Mouse (Mus musculus): ENCODE measurements around the gene Cadm1.

Gene Cadm1

DNA sequence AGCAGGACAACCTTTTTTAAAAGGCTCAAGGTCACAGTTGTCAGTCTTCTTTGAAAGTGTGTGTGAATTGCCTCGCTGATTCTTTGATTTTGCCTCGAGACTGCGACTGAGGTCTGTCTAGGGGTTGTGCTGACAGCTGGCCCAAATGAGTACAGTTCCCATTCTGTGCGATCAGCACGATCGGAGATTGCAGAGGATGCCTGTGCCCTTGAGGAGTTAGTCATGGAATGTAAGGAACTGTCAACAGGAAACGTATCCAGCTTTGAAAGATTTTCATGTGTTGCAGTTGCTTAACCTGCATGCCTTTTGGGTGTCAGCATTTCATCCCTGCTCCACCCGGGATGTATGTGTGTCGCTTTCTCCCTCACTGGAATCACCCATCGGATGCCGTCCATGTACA, 141.6 kb downstream of the Cadm1 start:
- DNase-seq (ENCODE audit: low spot score in 2 of 2), result no peak

- no peak for DNase-seq (ENCODE audit: low spot score in 2 of 2)
Observed at GRCm38 (mm10) chr9:47674766-47675713, 145.1 kb downstream of the Cadm1 start.

DNA sequence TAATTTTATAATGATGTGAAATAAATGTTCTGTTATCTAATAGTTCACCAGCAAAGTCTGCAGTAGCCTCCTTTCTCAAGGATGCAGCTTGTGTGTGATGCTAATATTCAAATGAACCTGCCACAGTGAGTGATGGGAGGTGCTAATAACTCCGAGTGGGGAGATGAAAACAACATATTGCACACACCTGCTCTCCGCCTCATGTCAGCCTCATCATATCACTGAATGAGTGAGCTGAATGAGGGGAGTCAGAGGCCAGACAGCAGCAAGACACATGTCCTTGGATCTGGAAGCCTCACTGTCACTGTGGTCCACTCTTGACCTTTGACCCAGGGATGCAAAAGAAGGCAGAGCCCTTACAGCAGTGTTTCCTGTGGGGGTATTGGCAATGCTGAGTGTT, 156.9 kb downstream of the Cadm1 start:
- no peak for DNase-seq (ENCODE audit: low spot score in 2 of 2)

- no peak for DNase-seq (ENCODE audit: low spot score in 2 of 2)
Observed at GRCm38 (mm10) chr9:47687604-47688003, 157.6 kb downstream of the Cadm1 start.

- DNase-seq (ENCODE audit: low spot score in 2 of 2), result no peak
Observed at GRCm38 (mm10) chr9:47688297-47688696, 158.3 kb downstream of the Cadm1 start.

DNA sequence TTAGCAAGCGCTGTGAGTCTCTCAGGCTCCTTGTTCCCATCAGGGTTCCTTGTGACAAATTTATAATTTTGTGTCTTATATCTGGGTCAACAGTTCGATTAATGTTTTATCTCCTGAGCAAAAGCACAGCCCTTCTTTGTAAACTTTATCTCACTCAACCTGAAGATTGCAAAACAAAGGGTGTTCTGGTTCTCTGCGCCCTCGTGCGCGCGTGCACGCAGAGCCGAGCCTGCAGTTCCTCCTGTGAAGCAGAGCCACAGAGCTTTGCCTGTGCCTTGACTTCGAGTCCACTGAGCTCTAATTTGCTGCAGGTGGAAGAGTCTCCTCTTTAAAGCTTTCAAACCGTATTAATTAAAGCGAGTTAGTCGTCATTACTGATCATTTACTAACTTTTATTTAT, 162.9 kb downstream of the Cadm1 start:
- DNase-seq (ENCODE audit: low spot score in 2 of 2), result no peak

GRCm38 (mm10) chr9:47699026-47699425, 169.1 kb downstream of the Cadm1 start:
- peak; percentile 36 to 61 for DNase-seq (ENCODE audit: low spot score in 2 of 2)

DNA sequence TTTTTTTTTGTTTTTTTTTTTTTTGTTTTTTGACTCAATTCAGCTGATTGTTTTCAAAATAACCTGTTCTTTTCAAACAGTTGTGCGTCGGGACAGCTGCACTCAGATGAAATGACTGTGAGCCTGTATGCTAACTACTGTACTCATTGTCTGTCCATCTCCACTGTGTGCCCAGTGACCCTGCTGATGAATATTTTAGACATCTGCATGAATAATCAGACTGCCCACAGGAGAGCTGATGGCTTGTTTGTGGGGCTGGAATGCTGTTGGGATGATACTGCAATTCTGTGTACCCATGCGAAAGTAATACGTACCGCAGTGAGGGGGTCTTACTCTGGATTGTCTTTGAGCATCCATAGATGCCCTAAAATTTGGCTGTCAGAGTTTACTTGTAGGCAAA, 170.0 kb downstream of the Cadm1 start:
- DNase-seq (ENCODE audit: low spot score in 2 of 2), result no peak

GRCm38 (mm10) chr9:47703026-47703876, 173.3 kb downstream of the Cadm1 start:
- DNase-seq (ENCODE audit: low spot score in 2 of 2), result no peak

DNA sequence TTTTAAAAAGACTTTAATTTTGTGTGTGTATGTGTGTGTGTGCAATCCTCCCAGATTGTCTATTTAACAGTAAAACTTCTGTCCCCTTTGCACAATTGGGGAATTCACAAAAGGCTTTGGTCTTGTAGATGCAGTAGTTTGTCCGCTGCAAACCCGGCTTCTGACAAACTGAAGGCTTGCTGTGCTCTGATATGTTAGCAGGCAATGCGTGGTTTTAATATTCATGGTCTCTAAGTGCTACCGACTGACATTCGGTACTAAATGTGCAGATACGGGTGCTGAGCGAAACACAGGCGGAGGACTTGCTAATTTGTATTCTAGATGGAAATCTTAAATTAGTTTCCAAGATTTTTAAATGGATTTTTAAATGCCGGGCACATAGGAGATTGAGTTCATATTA, 176.4 kb downstream of the Cadm1 start:
- no peak for DNase-seq (ENCODE audit: low spot score in 2 of 2)

DNA sequence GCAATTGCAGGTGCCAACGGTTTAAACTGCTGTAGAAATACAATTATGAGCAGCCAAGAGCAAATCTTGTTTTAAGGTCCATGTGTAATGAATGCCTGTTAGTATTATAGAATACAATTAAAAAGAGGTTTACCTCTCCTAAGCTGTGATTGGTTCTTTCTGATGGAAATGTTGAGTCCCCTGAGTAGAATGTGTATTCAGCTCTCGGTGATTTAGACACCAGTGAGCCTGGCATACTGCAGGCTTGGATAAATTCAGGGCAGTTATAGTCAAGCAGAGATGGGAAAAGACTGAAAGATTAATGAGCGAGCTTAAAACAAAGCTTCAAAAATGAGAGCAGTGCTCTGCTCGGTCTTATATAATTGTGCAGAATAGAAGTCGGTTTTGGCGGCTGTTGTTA, 177.4 kb downstream of the Cadm1 start:
- DNase-seq (ENCODE audit: low spot score in 2 of 2), result no peak

DNA sequence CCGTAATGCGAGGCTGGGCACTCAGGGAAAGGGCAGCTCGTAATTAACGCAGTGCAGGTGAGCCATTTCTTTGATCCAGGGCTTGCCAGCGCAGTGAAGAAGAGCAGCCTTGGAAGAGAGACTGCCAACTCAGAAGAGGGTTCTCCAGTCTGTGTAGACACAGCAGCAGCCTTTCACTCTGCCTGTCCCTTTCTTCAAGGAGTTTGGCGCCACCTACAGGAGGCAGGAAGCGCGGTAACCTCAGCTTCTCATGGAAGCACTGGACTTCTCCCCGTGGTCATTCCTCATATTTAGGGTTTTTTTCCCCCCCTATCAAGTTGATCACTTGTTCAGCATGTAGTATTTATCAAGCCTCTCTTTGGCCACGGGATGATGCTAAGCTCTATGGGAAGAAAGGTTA, 178.3 kb downstream of the Cadm1 start:
- peak; percentile 60 to 69 for DNase-seq (ENCODE audit: low spot score in 2 of 2)

DNA sequence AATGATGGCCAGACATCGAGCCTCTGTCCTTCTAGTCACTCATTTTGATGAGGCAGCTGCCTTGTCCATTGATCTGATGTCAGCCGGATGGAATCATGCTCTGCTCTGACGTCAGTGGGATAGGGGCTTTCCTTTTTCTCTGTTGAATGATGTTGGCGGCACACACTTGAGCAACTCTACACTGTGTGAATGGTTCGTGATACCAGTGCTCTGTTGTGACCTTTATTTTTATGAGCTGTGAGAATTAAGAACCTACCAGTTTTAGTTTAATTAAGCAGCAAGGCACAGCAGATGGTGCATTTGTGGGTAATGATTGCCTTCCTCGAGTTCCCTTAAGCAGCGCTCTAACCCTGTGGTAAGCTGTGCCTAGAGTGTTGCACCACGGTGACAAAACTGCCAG, 181.0 kb downstream of the Cadm1 start:
- DNase-seq (ENCODE audit: low spot score in 2 of 2), result no peak

DNA sequence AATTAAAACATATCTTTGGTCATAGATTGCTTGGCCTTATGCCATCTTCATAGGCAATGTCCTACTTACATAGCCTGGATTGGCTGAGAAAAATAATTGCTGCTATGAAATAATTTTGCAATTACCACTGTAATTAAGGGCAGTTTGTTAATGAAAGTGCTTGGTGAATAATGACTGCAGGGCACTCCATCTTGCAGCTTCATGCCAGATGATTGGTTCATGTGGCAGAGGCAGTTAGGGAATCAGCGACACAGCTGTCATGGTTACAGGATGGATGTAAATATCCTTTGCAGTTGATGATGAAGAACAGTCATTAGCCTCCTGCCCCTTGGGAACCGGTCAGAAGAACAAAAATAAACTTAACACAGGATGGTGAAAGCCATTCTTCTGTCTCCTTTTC, 184.6 kb downstream of the Cadm1 start:
- no peak for DNase-seq (ENCODE audit: low spot score in 2 of 2)

- no peak for DNase-seq (ENCODE audit: low spot score in 2 of 2)
Observed at GRCm38 (mm10) chr9:47715415-47715814, 185.4 kb downstream of the Cadm1 start.

DNA sequence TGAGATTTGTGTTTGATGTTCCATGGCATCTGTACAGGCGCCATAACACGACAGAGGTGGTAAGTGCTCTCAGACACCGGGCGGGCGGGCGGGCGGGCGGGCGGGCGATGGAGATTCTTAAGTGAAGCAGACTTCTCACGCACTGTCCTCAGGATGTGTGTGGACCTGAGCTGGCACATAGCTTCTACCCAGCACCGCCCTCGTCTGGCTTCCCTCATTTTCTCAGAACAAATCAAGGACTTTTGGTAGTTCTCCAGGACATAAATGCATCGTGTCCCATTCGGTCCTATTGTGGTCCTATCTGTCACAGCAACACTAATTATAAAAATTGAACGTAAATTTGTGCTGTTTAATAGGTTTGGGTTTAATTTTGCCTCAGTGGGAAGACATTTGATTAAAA, 186.9 kb downstream of the Cadm1 start:
- no peak for DNase-seq (ENCODE audit: low spot score in 2 of 2)

DNA sequence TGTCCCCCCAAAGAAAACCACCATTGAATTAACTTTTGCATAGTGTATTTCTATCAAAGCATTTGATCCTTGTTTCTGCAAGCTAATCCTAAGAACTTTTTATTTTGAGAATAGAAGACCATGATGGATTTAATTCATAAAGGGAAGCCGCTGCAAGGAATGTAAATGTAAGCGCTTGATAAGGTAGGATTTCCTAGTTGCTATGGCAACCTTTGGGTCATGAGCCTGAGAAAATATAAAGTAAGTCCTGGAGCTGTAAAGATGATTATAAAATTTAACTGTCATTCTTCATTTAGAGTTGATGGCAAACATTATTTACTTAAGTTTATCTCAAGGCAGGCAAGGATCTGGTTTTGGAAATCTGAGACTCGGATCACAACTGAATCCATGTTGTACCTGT, 197.6 kb downstream of the Cadm1 start:
- no peak for DNase-seq (ENCODE audit: low spot score in 2 of 2)

DNA sequence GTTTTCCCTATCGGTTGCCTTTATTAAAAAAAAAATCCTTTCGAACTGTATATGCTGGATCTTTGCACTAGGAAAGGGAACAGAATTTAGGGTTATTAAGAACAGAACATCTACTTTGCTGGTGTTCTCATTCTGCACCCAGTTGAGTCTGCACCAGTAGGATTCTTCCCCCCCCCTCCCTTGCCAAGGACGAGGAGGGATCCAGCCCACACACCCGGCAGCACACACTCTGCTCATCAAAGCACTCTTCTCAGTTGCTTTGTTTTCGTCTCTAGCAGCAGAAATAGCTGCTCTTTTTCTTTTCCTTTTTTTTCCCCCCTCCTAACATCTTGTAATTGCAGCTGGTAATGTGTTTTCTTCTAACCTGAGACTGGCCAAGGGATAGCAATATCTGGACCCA, 198.9 kb downstream of the Cadm1 start:
- DNase-seq (ENCODE audit: low spot score in 2 of 2), result no peak

GRCm38 (mm10) chr9:47730247-47730646, 200.3 kb downstream of the Cadm1 start:
- no peak for DNase-seq (ENCODE audit: low spot score in 2 of 2)

GRCm38 (mm10) chr9:47733780-47734451, 203.9 kb downstream of the Cadm1 start:
- DNase-seq (ENCODE audit: low spot score in 2 of 2), result no peak

GRCm38 (mm10) chr9:47734905-47735304, 204.9 kb downstream of the Cadm1 start:
- no peak for DNase-seq (ENCODE audit: low spot score in 2 of 2)

- no peak for DNase-seq (ENCODE audit: low spot score in 2 of 2)
Observed at GRCm38 (mm10) chr9:47738799-47739198, 208.8 kb downstream of the Cadm1 start.
